Mouse (Mus musculus): ENCODE results near the gene Rad9b.
A peak's percentile ranks its signal among the peaks of the same experiment; 100 is the strongest.
"Not testable (repeated sequence)": the region's sequence is repeated elsewhere in the genome, so short reads cannot be mapped to it uniquely, and the experiment has no call there.

Rad9b gene

GRCm38 (mm10) chr5:122372192-122372769 lies 18.2 kb upstream of the Rad9b start, which contains the start of gene Fam216a:
TSS of gene Fam216a (minus strand) at chr5:122372364.
- peak; percentile 90 for ATAC-seq (ENCODE audit: insufficient number of reproducible peaks, low FRiP score, low TSS enrichment)

DNA sequence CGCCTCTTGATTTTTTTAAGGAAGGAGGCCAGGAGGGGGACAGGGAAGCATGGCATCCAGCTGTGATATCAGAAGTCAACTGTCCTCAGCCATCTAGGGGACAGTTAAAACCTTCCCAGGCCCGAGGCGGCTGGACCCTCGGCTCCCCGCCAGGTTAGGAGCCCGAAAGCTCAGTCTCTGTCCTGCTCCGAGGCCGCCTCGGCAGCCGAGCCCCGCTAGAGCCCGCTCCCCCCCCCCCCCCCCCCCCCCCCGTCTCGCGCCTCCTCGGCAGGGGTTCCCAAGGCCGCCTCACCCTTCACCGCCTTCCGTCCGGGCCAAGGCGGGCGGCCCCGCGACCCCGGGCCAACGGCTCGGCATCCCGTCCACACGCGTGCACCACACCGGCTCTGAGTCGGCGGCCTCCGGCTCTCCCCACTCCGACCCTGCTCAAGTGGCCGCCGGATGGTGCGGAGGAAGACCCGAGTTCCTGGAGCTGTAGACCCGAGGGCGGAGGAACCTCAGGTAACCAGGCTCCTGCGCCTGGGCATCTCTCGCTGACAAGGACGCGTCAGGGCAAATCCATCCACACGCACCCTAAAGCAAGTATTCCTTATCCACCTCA lies 17.7 kb upstream of the Rad9b start, which contains the start of gene Gpn3:
TSS of gene Gpn3 (plus strand) at position 286 of the 601 bp plus-strand sequence.
- peak; percentile 68; the same call in 1 of the 2 replicates for ATAC-seq (ENCODE audit: insufficient number of reproducible peaks, low FRiP score, low TSS enrichment)

- ATAC-seq (ENCODE audit: insufficient number of reproducible peaks, low FRiP score, low TSS enrichment) = peak; percentile 38; the same call in 1 of the 2 replicates
These were observed 547 bp upstream of the Rad9b start for GRCm38 (mm10) chr5:122354492-122355067.

DNA sequence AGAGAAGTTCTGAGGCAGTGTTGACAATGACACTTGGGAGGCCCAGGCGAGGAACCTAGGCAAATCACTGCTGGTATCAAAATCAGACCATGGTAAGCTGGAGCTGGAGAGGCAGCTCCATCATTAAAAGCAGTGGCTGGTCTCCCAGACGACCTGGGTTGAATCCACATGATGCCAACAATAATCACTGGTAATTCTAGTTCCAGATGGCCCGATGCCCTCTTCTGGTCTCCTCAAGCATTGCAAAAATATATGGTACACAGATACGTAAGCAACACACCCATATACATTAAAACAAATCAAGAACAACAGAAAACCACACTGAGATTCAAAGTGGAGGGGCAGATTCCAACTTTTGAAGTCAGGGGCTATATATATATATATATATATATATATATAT lies 8.3 kb downstream of the Rad9b start:
- ATAC-seq (ENCODE audit: insufficient number of reproducible peaks, low FRiP score, low TSS enrichment) = no peak

DNA sequence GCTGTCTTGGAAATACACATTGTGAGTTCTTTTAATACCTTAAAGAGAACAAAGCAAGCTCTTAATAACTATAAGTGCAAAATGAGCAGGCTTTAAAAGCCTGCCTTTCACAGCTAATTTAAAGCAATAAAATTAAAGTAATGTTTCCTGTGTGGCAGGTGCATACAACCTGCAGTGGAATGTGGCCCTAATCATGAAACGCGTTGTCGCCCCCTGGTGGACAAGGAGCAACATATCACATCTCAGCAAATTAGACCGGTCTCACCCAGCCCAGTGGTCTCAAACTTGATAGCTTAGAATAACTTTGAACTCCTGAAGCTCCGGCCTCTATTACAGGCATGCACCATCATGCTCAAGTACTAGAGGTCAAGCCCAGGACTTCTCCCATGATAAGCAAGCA lies 9.8 kb downstream of the Rad9b start:
- ATAC-seq (ENCODE audit: insufficient number of reproducible peaks, low FRiP score, low TSS enrichment) = no peak

- ATAC-seq (ENCODE audit: insufficient number of reproducible peaks, low FRiP score, low TSS enrichment) = no peak
These were observed 10.3 kb downstream of the Rad9b start for GRCm38 (mm10) chr5:122343768-122344167.

DNA sequence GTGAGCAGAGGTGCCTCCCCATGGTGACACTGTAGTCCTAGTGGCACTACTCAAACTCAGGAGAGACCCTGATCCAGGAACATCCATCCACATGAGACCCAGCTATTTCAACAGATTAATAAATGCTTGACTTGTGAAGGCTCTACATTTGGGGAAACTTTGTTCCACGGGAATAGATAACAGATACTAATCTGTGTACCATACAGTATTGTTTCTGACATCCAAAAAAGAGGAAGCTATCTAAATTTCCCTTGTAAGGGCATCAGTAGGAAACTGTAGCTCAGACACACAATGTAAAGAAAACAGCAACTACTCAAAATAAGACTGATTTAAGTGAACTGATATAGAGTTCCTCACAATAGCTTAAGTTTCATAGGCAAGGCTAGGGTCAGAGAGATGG lies 11.2 kb downstream of the Rad9b start:
- no peak for ATAC-seq (ENCODE audit: insufficient number of reproducible peaks, low FRiP score, low TSS enrichment)

DNA sequence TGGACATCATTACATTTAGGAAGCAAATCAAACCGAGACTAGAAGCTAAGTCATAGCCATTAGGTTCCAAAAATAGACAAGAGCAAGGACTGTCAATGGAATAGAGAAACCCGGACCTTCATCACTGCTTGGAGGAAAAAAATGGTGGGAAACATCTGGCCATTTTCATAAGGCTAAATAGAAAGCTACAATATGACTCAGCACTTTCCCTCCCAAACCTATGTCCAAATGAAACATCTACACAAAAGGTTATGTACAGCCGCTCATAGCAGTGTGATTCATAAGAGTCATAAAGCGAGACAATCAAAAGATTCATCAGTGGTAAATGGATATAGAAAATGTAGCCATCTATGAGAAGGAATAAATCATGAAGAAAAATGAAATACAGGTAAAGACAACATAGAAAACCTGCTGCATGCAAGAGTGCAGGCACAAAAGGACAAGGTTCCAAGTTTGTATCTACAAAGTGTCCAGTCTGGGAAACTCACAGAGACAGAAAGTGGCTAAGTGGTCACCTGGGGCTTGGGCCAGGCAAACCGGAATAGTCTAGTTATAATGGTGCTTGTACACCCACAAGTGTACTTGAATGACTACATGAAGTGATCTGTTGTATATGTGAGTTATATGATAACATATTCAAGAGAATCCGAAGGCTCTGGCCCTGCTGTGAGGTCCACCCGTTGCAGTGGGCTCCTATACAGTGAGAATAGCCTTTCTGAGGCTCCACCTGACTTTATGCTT lies 17.3 kb downstream of the Rad9b start:
- ATAC-seq (ENCODE audit: insufficient number of reproducible peaks, low FRiP score, low TSS enrichment) = no peak

DNA sequence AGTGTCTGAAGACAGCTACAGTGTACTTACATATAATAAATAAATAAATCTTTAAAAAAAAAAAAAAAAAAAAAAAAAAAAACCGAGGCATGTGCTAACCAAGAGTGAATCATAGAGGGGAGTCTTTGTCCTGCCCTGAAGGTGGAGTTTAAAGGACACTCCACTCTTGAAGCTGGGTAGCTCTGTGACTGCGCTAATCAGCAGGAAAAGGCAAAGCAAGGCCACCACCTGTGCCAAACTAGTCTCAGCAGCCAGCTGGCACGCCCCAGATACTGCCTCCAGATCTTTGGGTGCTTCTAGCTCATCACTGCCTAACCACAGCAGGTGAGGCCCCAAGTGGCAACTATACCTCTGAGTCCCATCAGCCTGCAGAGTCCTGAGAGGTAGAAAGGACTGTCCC lies 19.4 kb downstream of the Rad9b start:
- no peak for ATAC-seq (ENCODE audit: insufficient number of reproducible peaks, low FRiP score, low TSS enrichment)

DNA sequence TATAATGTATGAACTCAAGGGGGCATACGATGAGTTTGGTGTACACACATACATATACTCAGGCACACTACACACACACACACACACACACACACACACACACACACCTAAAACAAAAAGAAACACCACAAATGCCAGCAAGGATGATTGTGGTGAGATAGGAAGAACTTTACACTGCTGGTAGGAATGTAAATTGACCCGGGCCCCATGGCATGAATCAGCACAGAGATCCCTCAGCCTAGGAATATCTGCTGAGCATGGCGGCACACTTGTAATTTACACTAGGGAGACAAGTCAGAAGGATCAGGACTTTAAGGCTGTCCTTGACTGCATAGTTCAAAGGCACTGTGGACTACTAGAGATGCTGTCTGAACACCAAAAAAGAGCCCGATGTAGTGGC lies 23.8 kb downstream of the Rad9b start:
- no peak for ATAC-seq (ENCODE audit: insufficient number of reproducible peaks, low FRiP score, low TSS enrichment)

GRCm38 (mm10) chr5:122327283-122327682 lies 26.8 kb downstream of the Rad9b start:
- ATAC-seq (ENCODE audit: insufficient number of reproducible peaks, low FRiP score, low TSS enrichment) = no peak

GRCm38 (mm10) chr5:122325477-122325876 lies 28.6 kb downstream of the Rad9b start:
- ATAC-seq (ENCODE audit: insufficient number of reproducible peaks, low FRiP score, low TSS enrichment) = no peak

DNA sequence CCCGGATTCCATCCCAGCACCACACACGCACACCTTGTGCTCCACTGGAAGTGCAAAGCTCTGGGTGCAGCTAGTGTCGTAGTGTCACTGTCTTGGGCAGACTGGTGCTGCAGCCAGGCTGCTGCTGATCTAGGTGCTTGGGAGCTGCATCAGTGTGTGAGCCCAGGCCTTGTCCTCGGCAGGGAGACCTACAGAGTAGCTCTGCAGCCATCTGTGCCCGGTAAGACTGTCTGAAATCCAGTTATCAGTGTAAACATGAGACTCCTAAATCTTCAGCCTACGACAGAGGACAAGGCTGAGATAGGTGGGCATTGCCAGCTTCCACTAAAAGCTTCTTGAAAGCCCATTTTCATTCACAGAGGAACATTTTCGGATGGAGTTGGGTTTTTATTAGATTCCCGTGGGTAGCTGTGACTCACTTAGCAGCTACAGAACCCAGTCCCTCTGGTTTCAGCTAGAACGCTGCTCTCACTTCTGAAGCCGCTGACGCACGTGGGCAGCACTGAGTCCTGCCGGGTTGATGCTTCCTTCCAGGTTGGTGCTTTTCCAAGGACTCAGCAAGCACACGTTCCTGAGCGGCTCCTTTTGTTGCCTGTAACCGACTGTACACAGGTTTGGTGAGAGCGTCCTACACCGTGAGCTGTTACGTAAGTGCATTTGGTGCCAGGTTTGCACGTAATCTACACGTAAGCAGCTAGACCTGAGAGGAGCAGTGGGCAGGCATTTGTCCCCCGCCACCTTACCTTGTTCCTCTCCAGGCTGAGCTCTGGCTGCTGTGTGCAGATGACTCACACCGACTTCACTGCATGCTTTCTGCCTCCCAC lies 29.2 kb downstream of the Rad9b start:
- ATAC-seq (ENCODE audit: insufficient number of reproducible peaks, low FRiP score, low TSS enrichment) = peak; percentile 89

GRCm38 (mm10) chr5:122323523-122323922 lies 30.5 kb downstream of the Rad9b start:
- no peak for ATAC-seq (ENCODE audit: insufficient number of reproducible peaks, low FRiP score, low TSS enrichment)

DNA sequence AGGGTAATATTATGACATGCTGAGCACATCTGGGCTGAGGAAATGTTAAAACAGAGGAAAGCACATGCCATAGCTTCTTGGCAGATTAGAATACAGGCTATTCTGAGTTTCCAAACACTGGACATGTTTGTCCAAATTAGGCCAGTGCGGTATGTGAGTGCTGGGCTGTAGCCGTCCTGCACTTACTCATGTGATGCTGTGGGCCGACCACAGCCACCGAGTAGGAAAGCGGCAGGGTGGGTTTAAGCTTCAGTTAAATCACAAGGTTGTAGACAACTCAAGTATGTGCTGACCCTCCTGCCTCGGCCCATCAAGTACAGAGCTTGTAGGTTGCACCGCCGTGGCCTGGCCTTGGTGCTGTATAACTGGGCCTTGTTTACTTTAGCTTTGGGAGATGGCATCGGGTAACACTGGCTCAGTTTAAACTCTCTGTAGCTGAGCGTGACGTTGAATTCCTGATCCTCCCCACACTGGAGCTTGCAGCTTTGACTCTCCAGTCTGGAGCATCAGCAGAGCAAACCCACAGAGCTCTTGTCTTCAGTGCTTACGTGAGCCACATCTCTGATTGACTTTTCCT lies 33.7 kb downstream of the Rad9b start:
- no peak for ATAC-seq (ENCODE audit: insufficient number of reproducible peaks, low FRiP score, low TSS enrichment)

DNA sequence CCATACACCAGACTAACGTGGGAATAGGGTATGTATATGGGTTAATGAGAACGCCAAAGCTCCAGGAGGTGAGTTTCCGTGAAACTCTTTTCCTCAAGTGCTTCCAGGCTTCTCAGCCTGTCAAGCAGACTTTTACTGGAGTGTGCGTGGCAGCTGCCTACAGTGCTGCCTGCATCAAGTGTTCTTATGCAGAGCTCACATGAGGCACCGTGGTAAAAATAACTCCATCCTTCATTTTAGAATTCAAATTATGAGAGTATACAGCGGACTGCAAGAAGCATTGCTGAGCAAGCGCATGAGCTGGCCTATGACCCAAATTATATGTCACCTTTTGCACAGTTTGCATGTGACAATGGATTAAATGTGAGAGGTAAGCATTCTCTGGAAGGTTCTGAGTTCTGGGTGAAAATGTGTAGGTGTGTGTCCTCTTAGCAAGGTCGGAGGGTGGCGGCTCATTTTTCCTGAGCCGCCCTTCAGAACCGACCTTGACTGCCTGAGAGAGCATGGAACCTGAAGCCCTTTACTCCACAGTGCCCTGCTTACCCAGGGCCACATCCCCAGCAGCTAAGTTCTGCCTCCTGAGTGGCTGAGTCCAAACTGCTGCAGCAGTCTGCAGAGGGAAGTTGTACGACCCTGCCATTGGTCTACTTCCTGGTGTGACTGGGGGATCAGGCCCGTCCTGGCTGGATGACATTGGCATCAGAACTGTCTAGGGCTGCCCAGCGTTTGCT lies 34.4 kb downstream of the Rad9b start:
- ATAC-seq (ENCODE audit: insufficient number of reproducible peaks, low FRiP score, low TSS enrichment) = no peak

- ATAC-seq (ENCODE audit: insufficient number of reproducible peaks, low FRiP score, low TSS enrichment) = not testable (repeated sequence)
These were observed 35.1 kb downstream of the Rad9b start for GRCm38 (mm10) chr5:122318976-122319375.

- no peak for ATAC-seq (ENCODE audit: insufficient number of reproducible peaks, low FRiP score, low TSS enrichment)
These were observed 35.9 kb downstream of the Rad9b start for GRCm38 (mm10) chr5:122318100-122318499.

- no peak for ATAC-seq (ENCODE audit: insufficient number of reproducible peaks, low FRiP score, low TSS enrichment)
These were observed 36.5 kb downstream of the Rad9b start for GRCm38 (mm10) chr5:122317329-122318045.
